Mouse (Mus musculus) adrenal gland, postnatal 10 days (tissue): ENCODE data around the gene Klra5. TPM values are rescaled to one million over a fixed set of nuclear protein-coding genes. Genes with fewer than 3 reads are reported as not detected.
"Not testable (repeated sequence)": the region's sequence is repeated elsewhere in the genome, so short reads cannot be mapped to it uniquely, and the experiment has no call there.

Experiments used
- DNase-seq: peaks from one replicate; pipeline ENCODE4 v3.0.0; 2021; ENCODE audit warnings: mixed read lengths
- long read RNA-seq, 2 experiments: library from polyadenylated mRNA; stranded (forward); transcript quantifications; one replicate each; pipeline ENCODE4 v2.0.0; 2021
- total RNA-seq, 2 experiments: library from RNA; stranded (reverse); gene quantifications; 2 replicates each; pipeline ENCODE4 v1.2.3; 2021

Klra5 gene
- not detected for total RNA-seq
- long read RNA-seq, experiment 1: 0 reads
- long read RNA-seq, experiment 2: 0 reads

GRCm38 (mm10) chr6:129917476-129917946 is at the start of gene Klra5:
Klra5 (minus strand) TSS chr6:129917650.
- not testable (repeated sequence) for DNase-seq

GRCm38 (mm10) chr6:129916996-129917395 is 454 bp downstream of the Klra5 start:
- no peak for DNase-seq

- DNase-seq: no peak
These were observed 34.9 kb downstream of the Klra5 start for GRCm38 (mm10) chr6:129882525-129882924.

GRCm38 (mm10) chr6:129876549-129876948 is 40.9 kb downstream of the Klra5 start, which contains the start of gene Klra17:
Klra17 (minus strand) TSS chr6:129876672.
- no peak for DNase-seq

DNA sequence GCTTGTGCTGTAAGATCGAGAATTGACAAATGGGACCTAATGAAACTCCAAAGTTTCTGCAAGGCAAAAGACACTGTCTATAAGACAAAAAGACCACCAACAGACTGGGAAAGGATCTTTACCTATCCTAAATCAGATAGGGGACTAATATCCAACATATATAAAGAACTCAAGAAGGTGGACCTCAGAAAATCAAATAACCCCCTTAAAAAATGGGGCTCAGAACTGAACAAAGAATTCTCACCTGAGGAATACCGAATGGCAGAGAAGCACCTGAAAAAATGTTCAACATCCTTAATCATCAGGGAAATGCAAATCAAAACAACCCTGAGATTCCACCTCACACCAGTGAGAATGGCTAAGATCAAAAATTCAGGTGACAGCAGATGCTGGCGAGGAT is 55.1 kb downstream of the Klra5 start, which contains the start of gene Gm17631:
TSS of gene Gm17631 (plus strand) at position 301 of the 400 bp plus-strand sequence.
- DNase-seq: not testable (repeated sequence)

Other genes with a start within 250 kb of the Klra5 start
- under 1 TPM in 1 of 2 experiments, not detected in 1; 0.48 TPM for gene Klrc1, start 238.7 kb downstream of the Klra5 start, total RNA-seq
- gene Klri1, start 200.5 kb downstream of the Klra5 start, total RNA-seq: under 1 TPM in 1 of 2 experiments, not detected in 1; 0.36 TPM
- gene Klri2, start 177.2 kb downstream of the Klra5 start, total RNA-seq: not detected
- gene Gm156, start 133.4 kb downstream of the Klra5 start, total RNA-seq: not detected
- gene Gm17631, start 55.0 kb downstream of the Klra5 start, total RNA-seq: not detected
- not detected for gene Klra17, start 41.0 kb downstream of the Klra5 start, total RNA-seq
- gene Klra6, start 109.3 kb upstream of the Klra5 start, total RNA-seq: not detected
- gene Klra4, start 149.6 kb upstream of the Klra5 start, total RNA-seq: not detected
- gene Klra8, start 212.2 kb upstream of the Klra5 start, total RNA-seq: not detected